Mouse (Mus musculus) R1 (cell line): ENCODE results near the gene Actc1.
A peak's percentile ranks its signal among the peaks of the same experiment; 100 is the strongest.

Experiments used
- DNase-seq: peaks from one replicate; pipeline ENCODE4 v3.0.0-alpha.2; 2018; ENCODE audit warnings: low read depth, low spot score

The Actc1 gene

GRCm38 (mm10) chr2:114050150-114050549 is 3.2 kb downstream of the Actc1 start:
- no peak for DNase-seq

GRCm38 (mm10) chr2:114049372-114049771 is 4.0 kb downstream of the Actc1 start:
- DNase-seq: no peak

GRCm38 (mm10) chr2:114047960-114048611 is 5.3 kb downstream of the Actc1 start:
- DNase-seq: no peak

GRCm38 (mm10) chr2:114046151-114046664 is 7.1 kb downstream of the Actc1 start:
- DNase-seq: no peak

- no peak for DNase-seq
These were observed 15.4 kb downstream of the Actc1 start for GRCm38 (mm10) chr2:114037926-114038325.

GRCm38 (mm10) chr2:114032259-114032658 is 21.1 kb downstream of the Actc1 start:
- DNase-seq: no peak

GRCm38 (mm10) chr2:114023383-114023782 is 30.0 kb downstream of the Actc1 start:
- DNase-seq: no peak

- DNase-seq: no peak
These were observed 33.2 kb downstream of the Actc1 start for GRCm38 (mm10) chr2:114020210-114020563.

- no peak for DNase-seq
These were observed 33.7 kb downstream of the Actc1 start for GRCm38 (mm10) chr2:114019474-114020209.

- peak; percentile 30 for DNase-seq
These were observed 35.2 kb downstream of the Actc1 start for GRCm38 (mm10) chr2:114018136-114018535.

GRCm38 (mm10) chr2:114014839-114015238 is 38.5 kb downstream of the Actc1 start:
- DNase-seq: no peak

- DNase-seq: no peak
These were observed 39.5 kb downstream of the Actc1 start for GRCm38 (mm10) chr2:114013846-114014245.

GRCm38 (mm10) chr2:114013295-114013771 is 40.0 kb downstream of the Actc1 start, which contains the start of gene Gjd2:
TSS of gene Gjd2 (minus strand) at chr2:114013619.
- DNase-seq: peak; percentile 21

GRCm38 (mm10) chr2:114012749-114013211 is 40.6 kb downstream of the Actc1 start:
- no peak for DNase-seq

GRCm38 (mm10) chr2:114011838-114012237 is 41.5 kb downstream of the Actc1 start:
- peak; percentile 65 for DNase-seq

GRCm38 (mm10) chr2:114008321-114008720 is 45.0 kb downstream of the Actc1 start:
- DNase-seq: no peak

- DNase-seq: no peak
These were observed 55.9 kb downstream of the Actc1 start for GRCm38 (mm10) chr2:113997484-113997883.
